Mouse (Mus musculus): ENCODE results near the gene Phlpp1. TPM values are rescaled to one million over a fixed set of nuclear protein-coding genes. Genes with fewer than 3 reads are reported as not detected.

Phlpp1 gene
- total and polyA plus RNA-seq, 2 experiments from 2014 or later: 3.9 to 15.2 TPM

GRCm38 (mm10) chr1:106278552-106279060 lies 107.1 kb downstream of the Phlpp1 start:
- no peak overlapping the region for H3K9ac ChIP-seq (replicated peaks; ENCODE audit: low read depth, low read length)
- H3K4me2 ChIP-seq (ENCODE audit: low read depth, low read length): no peak overlapping the region
- H3K27me3 ChIP-seq (ENCODE audit: control insufficient read depth, insufficient read depth, low read length): no peaks in the 10 kb centered on the region
- WGBS: 92% methylated on average over 5 of the region's 5 CpGs
- ATAC-seq (ENCODE audit: insufficient read depth, low read depth): no peak
- no peak overlapping the region for H3K27ac ChIP-seq (ENCODE audit: low read depth)
- H3K36me3 ChIP-seq (replicated peaks; ENCODE audit: control insufficient read depth, insufficient read depth, low read length): no peaks in the 10 kb centered on the region
- H3K4me3 ChIP-seq (ENCODE audit: low read depth, low read length): no peak overlapping the region
- H3K4me1 ChIP-seq (ENCODE audit: control insufficient read depth, insufficient read depth): 0 out of 2 replicates have a peak, but pooled peaks cover 3% of the 10 kb centered on the region
- H3K9me3 ChIP-seq (replicated peaks; ENCODE audit: control insufficient read depth, low read length): no peaks in the 10 kb centered on the region
- TF ChIP-seq EP300 (IDR thresholded peaks at IDR 0.05; ENCODE audit: low read depth) (no peak), CTCF (IDR thresholded peaks at IDR 0.05; ENCODE audit: low read depth) (no peak)
- no peak for DNase-seq (ENCODE audit: low spot score)

GRCm38 (mm10) chr1:106279404-106280123 lies 108.0 kb downstream of the Phlpp1 start:
- H3K4me3 ChIP-seq (ENCODE audit: low read depth, low read length): no peak overlapping the region
- peak overlapping the region; percentile 39; the same call in 1 of the 2 replicates for H3K27ac ChIP-seq (ENCODE audit: low read depth)
- 74% methylated on average over 2 of the region's 2 CpGs for WGBS
- H3K4me2 ChIP-seq (ENCODE audit: low read depth, low read length): no peak overlapping the region
- DNase-seq (ENCODE audit: low spot score) (no peak), ATAC-seq (ENCODE audit: insufficient read depth, low read depth) (0 out of 2 replicates have a peak, but pooled peaks have one; percentile 53)
- no peak for TF ChIP-seq EP300 (IDR thresholded peaks at IDR 0.05; ENCODE audit: low read depth)
- TF ChIP-seq CTCF (IDR thresholded peaks at IDR 0.05; ENCODE audit: low read depth): no peak
- H3K36me3 ChIP-seq (replicated peaks; ENCODE audit: control insufficient read depth, insufficient read depth, low read length): no peaks in the 10 kb centered on the region
- H3K9ac ChIP-seq (replicated peaks; ENCODE audit: low read depth, low read length): no peak overlapping the region
- 0 out of 2 replicates have a peak, but pooled peaks cover 3% of the 10 kb centered on the region for H3K4me1 ChIP-seq (ENCODE audit: control insufficient read depth, insufficient read depth)
- no peaks in the 10 kb centered on the region for H3K9me3 ChIP-seq (replicated peaks; ENCODE audit: control insufficient read depth, low read length)
- H3K27me3 ChIP-seq (ENCODE audit: control insufficient read depth, insufficient read depth, low read length): no peaks in the 10 kb centered on the region

- H3K36me3 ChIP-seq (replicated peaks; ENCODE audit: control insufficient read depth, insufficient read depth, low read length): no peaks in the 10 kb centered on the region
- H3K9ac ChIP-seq (replicated peaks; ENCODE audit: low read depth, low read length): no peak overlapping the region
- no peak overlapping the region for H3K4me3 ChIP-seq (ENCODE audit: low read depth, low read length)
- H3K4me1 ChIP-seq (ENCODE audit: control insufficient read depth, insufficient read depth): 0 out of 2 replicates have a peak, but pooled peaks cover 3% of the 10 kb centered on the region
- no peaks in the 10 kb centered on the region for H3K9me3 ChIP-seq (replicated peaks; ENCODE audit: control insufficient read depth, low read length)
- TF ChIP-seq EP300 (IDR thresholded peaks at IDR 0.05; ENCODE audit: low read depth) (no peak), CTCF (IDR thresholded peaks at IDR 0.05; ENCODE audit: low read depth) (no peak)
- 52% methylated on average over 8 of the region's 8 CpGs for WGBS
- H3K27ac ChIP-seq (ENCODE audit: low read depth): no peak overlapping the region; the same call in 1 of the 2 replicates
- peak; percentile 20 for DNase-seq (ENCODE audit: low spot score)
- no peak overlapping the region for H3K4me2 ChIP-seq (ENCODE audit: low read depth, low read length)
- H3K27me3 ChIP-seq (ENCODE audit: control insufficient read depth, insufficient read depth, low read length): no peaks in the 10 kb centered on the region
- ATAC-seq (ENCODE audit: insufficient read depth, low read depth): peak; percentile 30; the same call in 1 of the 2 replicates
Observed at GRCm38 (mm10) chr1:106280171-106280913, 108.8 kb downstream of the Phlpp1 start.

- no peak overlapping the region for H3K9ac ChIP-seq (replicated peaks; ENCODE audit: low read depth, low read length)
- no peaks in the 10 kb centered on the region for H3K9me3 ChIP-seq (replicated peaks; ENCODE audit: control insufficient read depth, low read length)
- no peak overlapping the region for H3K27ac ChIP-seq (ENCODE audit: low read depth)
- no peak for ATAC-seq (ENCODE audit: insufficient read depth, low read depth)
- H3K4me1 ChIP-seq (ENCODE audit: control insufficient read depth, insufficient read depth): no peaks in the 10 kb centered on the region
- no peak overlapping the region for H3K4me3 ChIP-seq (ENCODE audit: low read depth, low read length)
- WGBS: 89% methylated on average over 7 of the region's 7 CpGs
- no peak overlapping the region for H3K4me2 ChIP-seq (ENCODE audit: low read depth, low read length)
- H3K27me3 ChIP-seq (ENCODE audit: control insufficient read depth, insufficient read depth, low read length): no peaks in the 10 kb centered on the region
- H3K36me3 ChIP-seq (replicated peaks; ENCODE audit: control insufficient read depth, insufficient read depth, low read length): 0 out of 2 replicates have a peak, but pooled peaks cover 5% of the 10 kb centered on the region
- TF ChIP-seq CTCF (IDR thresholded peaks at IDR 0.05; ENCODE audit: low read depth): no peak
- TF ChIP-seq EP300 (IDR thresholded peaks at IDR 0.05; ENCODE audit: low read depth): no peak
- no peak for DNase-seq (ENCODE audit: low spot score)
Observed at GRCm38 (mm10) chr1:106286815-106287214, 115.3 kb downstream of the Phlpp1 start.

- no peaks in the 10 kb centered on the region for H3K9me3 ChIP-seq (replicated peaks; ENCODE audit: control insufficient read depth, low read length)
- DNase-seq (ENCODE audit: low spot score): no peak
- no peak overlapping the region for H3K4me3 ChIP-seq (ENCODE audit: low read depth, low read length)
- H3K4me1 ChIP-seq (ENCODE audit: control insufficient read depth, insufficient read depth): peaks cover 9% of the 10 kb centered on the region
- TF ChIP-seq EP300 (IDR thresholded peaks at IDR 0.05; ENCODE audit: low read depth): no peak
- no peak for ATAC-seq (ENCODE audit: insufficient read depth, low read depth)
- H3K4me2 ChIP-seq (ENCODE audit: low read depth, low read length): no peak overlapping the region
- WGBS: 84% methylated on average over 5 of the region's 5 CpGs
- no peak overlapping the region for H3K9ac ChIP-seq (replicated peaks; ENCODE audit: low read depth, low read length)
- no peaks in the 10 kb centered on the region for H3K27me3 ChIP-seq (ENCODE audit: control insufficient read depth, insufficient read depth, low read length)
- 0 out of 2 replicates have a peak, but pooled peaks cover 5% of the 10 kb centered on the region for H3K36me3 ChIP-seq (replicated peaks; ENCODE audit: control insufficient read depth, insufficient read depth, low read length)
- H3K27ac ChIP-seq (ENCODE audit: low read depth): no peak overlapping the region
Observed at GRCm38 (mm10) chr1:106289065-106289464, 117.5 kb downstream of the Phlpp1 start.
